Mouse (Mus musculus) heart, embryonic 13.5 days (tissue): ENCODE data around the gene Ly6g6c. TPM values are rescaled to one million over a fixed set of nuclear protein-coding genes. Genes with fewer than 3 reads are reported as not detected.

ENCODE experiments used
- ATAC-seq: fragments of 200-750 bp; cut with Nextera tagmentation; 2 replicates; pipeline ENCODE4 v1.8.0; 2017; ENCODE audit warnings: moderate TSS enrichment; ENCODE audit not compliant: insufficient number of reproducible peaks, low FRiP score, low TSS enrichment; ENCODE audit errors: extremely low read depth
- H3K27ac ChIP-seq: fragments of 300-500 bp; sonication (generic); replicated peaks from 2 replicates; pipeline ENCODE4 v1.5.1; 2015; ENCODE audit warnings: moderate library complexity, mild to moderate bottlenecking, inconsistent platforms
- H3K27me3 ChIP-seq: fragments of 300-500 bp; sonication (generic); replicated peaks from 2 replicates; pipeline ENCODE4 v1.6.1; 2015; ENCODE audit warnings: mild to moderate bottlenecking, inconsistent platforms
- H3K36me3 ChIP-seq: fragments of 300-500 bp; sonication (generic); 2 replicates; pipeline ENCODE4 v1.6.1; 2015; ENCODE audit warnings: mild to moderate bottlenecking, inconsistent platforms
- H3K4me1 ChIP-seq: fragments of 300-500 bp; sonication (generic); 2 replicates; pipeline ENCODE4 v1.6.1; 2015; ENCODE audit warnings: inconsistent platforms
- H3K4me2 ChIP-seq: fragments of 300-500 bp; sonication (generic); 2 replicates; pipeline ENCODE4 v1.6.1; 2015; ENCODE audit warnings: inconsistent platforms, mild to moderate bottlenecking, moderate library complexity
- H3K4me3 ChIP-seq: fragments of 300-500 bp; sonication (generic); 2 replicates; pipeline ENCODE4 v1.5.1; 2015; ENCODE audit warnings: moderate library complexity, mild to moderate bottlenecking, inconsistent platforms
- H3K9ac ChIP-seq: fragments of 300-500 bp; sonication (generic); 2 replicates; pipeline ENCODE4 v1.6.1; 2015; ENCODE audit warnings: inconsistent platforms, mild to moderate bottlenecking, moderate library complexity
- H3K9me3 ChIP-seq: fragments of 300-500 bp; sonication (generic); 2 replicates; pipeline ENCODE4 v1.6.1; 2016; ENCODE audit warnings: inconsistent platforms
- WGBS: fragments of 180-500 bp; shearing (Covaris S2); methylation state at CpG from one replicate; pipeline ENCODE4 v1.1.7; 2015; ENCODE audit warnings: mixed read lengths; 5-methylcytosine and 5-hydroxymethylcytosine counted together
- polyA plus RNA-seq: library from polyadenylated mRNA; unstranded; fragments of >200 nt; fragmentation: Nextera tagmentation; extraction: Ambion mirVana; gene quantifications from 2 replicates; pipeline ENCODE4 v1.2.1, GENCODE M21; 2015

Gene Ly6g6c
- polyA plus RNA-seq, 1 experiment from 2014 or later = not detected

- WGBS = under 1% methylated on average over 57 of the region's 57 CpGs
Measured at GRCm38 (mm10) chr17:35058911-35059892, 6.0 kb upstream of the Ly6g6c start, which contains the start of gene Ddah2. Gene Ddah2 (plus strand): TSS chr17:35059035.

GRCm38 (mm10) chr17:35060071-35060470 lies 5.1 kb upstream of the Ly6g6c start:
- H3K4me3 ChIP-seq = peak overlapping the region; percentile 86
- no peaks in the 10 kb centered on the region for H3K9me3 ChIP-seq
- H3K4me2 ChIP-seq = peak overlapping the region; percentile 82
- H3K27ac ChIP-seq = peak overlapping the region; percentile 96
- H3K27me3 ChIP-seq = peaks cover 21% of the 10 kb centered on the region
- ATAC-seq = no peak
- H3K9ac ChIP-seq = peak overlapping the region; percentile 97
- peaks cover 48% of the 10 kb centered on the region for H3K4me1 ChIP-seq
- H3K36me3 ChIP-seq = peaks cover 66% of the 10 kb centered on the region
- 21% methylated on average over 14 of the region's 14 CpGs for WGBS

More at GRCm38 (mm10) chr17:35058911-35059892, 6.0 kb upstream of the Ly6g6c start, which contains the start of gene Ddah2:
- no peaks in the 10 kb centered on the region for H3K9me3 ChIP-seq
- peaks cover 13% of the 10 kb centered on the region for H3K27me3 ChIP-seq
- ATAC-seq = peak; percentile 89
- peak within 1 kb of the TSS; percentile 96 for H3K27ac ChIP-seq
- peaks cover 42% of the 10 kb centered on the region for H3K4me1 ChIP-seq
- peaks cover 74% of the 10 kb centered on the region for H3K36me3 ChIP-seq
- peak within 1 kb of the TSS; percentile 86 for H3K4me3 ChIP-seq
- H3K9ac ChIP-seq = peak within 1 kb of the TSS; percentile 97
- peak within 1 kb of the TSS; percentile 82 for H3K4me2 ChIP-seq

- H3K4me1 ChIP-seq = peaks cover 53% of the 10 kb centered on the region
- no peak for ATAC-seq
- H3K27me3 ChIP-seq = peaks cover 29% of the 10 kb centered on the region
- 66% methylated on average over 22 of the region's 22 CpGs for WGBS
- no peak overlapping the region for H3K27ac ChIP-seq
- H3K9me3 ChIP-seq = no peaks in the 10 kb centered on the region
- H3K9ac ChIP-seq = peak overlapping the region; percentile 97
- H3K4me3 ChIP-seq = peak overlapping the region; percentile 86
- peaks cover 58% of the 10 kb centered on the region for H3K36me3 ChIP-seq
- peak overlapping the region; percentile 82 for H3K4me2 ChIP-seq
Measured at GRCm38 (mm10) chr17:35060737-35061297, 4.4 kb upstream of the Ly6g6c start.

- Histone ChIP-seq H3K4me1 (peaks cover 52% of the 10 kb centered on the region), H3K9ac (0 out of 2 replicates have a peak overlapping the region, but pooled peaks have one; percentile 28)
Measured at GRCm38 (mm10) chr17:35061299-35061698, 3.9 kb upstream of the Ly6g6c start.

GRCm38 (mm10) chr17:35063466-35063865 lies 1.7 kb upstream of the Ly6g6c start:
- no peak for ATAC-seq
- Histone ChIP-seq H3K4me2 (no peak overlapping the region), H3K27me3 (peaks cover 55% of the 10 kb centered on the region), H3K9ac (no peak overlapping the region), H3K27ac (no peak overlapping the region), H3K4me3 (no peak overlapping the region), H3K9me3 (no peaks in the 10 kb centered on the region), H3K4me1 (peaks cover 46% of the 10 kb centered on the region), H3K36me3 (peaks cover 32% of the 10 kb centered on the region)
- 74% methylated on average over 3 of the region's 3 CpGs for WGBS

More at GRCm38 (mm10) chr17:35061299-35061698, 3.9 kb upstream of the Ly6g6c start:
- 75% methylated on average over 8 of the region's 8 CpGs for WGBS
- Histone ChIP-seq H3K27ac (no peak overlapping the region), H3K4me3 (no peak overlapping the region; the same call in 1 of the 2 replicates), H3K27me3 (peaks cover 33% of the 10 kb centered on the region), H3K9me3 (no peaks in the 10 kb centered on the region), H3K4me2 (no peak overlapping the region), H3K36me3 (peaks cover 53% of the 10 kb centered on the region)
- no peak for ATAC-seq

DNA sequence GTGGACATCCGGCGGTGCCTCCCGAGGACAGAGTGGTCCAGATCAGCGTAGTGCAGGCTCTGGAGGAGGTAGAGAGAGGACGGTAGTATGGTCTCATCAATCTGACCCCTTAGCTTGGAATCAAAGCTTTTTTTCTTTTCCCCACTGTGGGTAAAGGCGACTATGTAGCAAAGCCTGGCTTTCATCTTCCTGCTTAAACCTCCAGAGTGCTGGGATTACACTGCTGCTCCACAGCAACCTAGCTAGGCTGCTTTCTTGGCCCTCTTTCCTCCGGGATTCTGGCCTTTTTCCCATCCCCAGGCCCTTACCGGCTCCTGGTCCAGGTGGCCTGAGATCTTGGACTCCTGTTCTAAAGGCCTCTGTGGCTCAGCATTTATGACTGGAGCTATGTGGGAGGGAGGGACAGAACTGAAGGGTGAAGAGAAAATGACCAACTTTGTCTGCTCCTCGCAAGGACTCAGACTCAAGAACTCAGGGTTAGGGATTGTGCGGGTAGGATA lies 760 bp upstream of the Ly6g6c start:
- peaks cover 65% of the 10 kb centered on the region for H3K27me3 ChIP-seq

GRCm38 (mm10) chr17:35066084-35066483 lies 896 bp downstream of the Ly6g6c start, which contains the start of gene Mpig6b:
Gene Mpig6b (minus strand): TSS chr17:35066184.
- H3K9me3 ChIP-seq = no peaks in the 10 kb centered on the region
- no peak within 1 kb of the TSS for H3K27ac ChIP-seq
- peak within 1 kb of the TSS; percentile 47 for H3K4me3 ChIP-seq
- H3K36me3 ChIP-seq = peaks cover 23% of the 10 kb centered on the region
- H3K4me1 ChIP-seq = peaks cover 35% of the 10 kb centered on the region
- peak within 1 kb of the TSS; percentile 77 for H3K4me2 ChIP-seq
- 38% methylated on average over 10 of the region's 10 CpGs for WGBS
- peak within 1 kb of the TSS; percentile 71 for H3K9ac ChIP-seq
- peaks cover 67% of the 10 kb centered on the region for H3K27me3 ChIP-seq
- no peak for ATAC-seq

More for the DNA sequence above, 760 bp upstream of the Ly6g6c start:
- H3K4me3 ChIP-seq = peak overlapping the region; percentile 47
- H3K9me3 ChIP-seq = no peaks in the 10 kb centered on the region
- peaks cover 43% of the 10 kb centered on the region for H3K4me1 ChIP-seq
- 25% methylated on average over 10 of the region's 10 CpGs for WGBS
- H3K4me2 ChIP-seq = peak overlapping the region; percentile 77
- peak overlapping the region; percentile 71 for H3K9ac ChIP-seq
- H3K27ac ChIP-seq = no peak overlapping the region; the same call in 1 of the 2 replicates
- H3K36me3 ChIP-seq = peaks cover 30% of the 10 kb centered on the region
- ATAC-seq = no peak

- Histone ChIP-seq H3K27me3 (peaks cover 63% of the 10 kb centered on the region), H3K4me2 (no peak overlapping the region), H3K27ac (no peak overlapping the region), H3K36me3 (0 out of 2 replicates have a peak, but pooled peaks cover under 1% of the 10 kb centered on the region), H3K4me1 (peaks cover 28% of the 10 kb centered on the region), H3K9me3 (no peaks in the 10 kb centered on the region), H3K4me3 (no peak overlapping the region), H3K9ac (no peak overlapping the region)
- WGBS = 69% methylated on average over 17 of the region's 17 CpGs
- ATAC-seq = no peak
Measured at GRCm38 (mm10) chr17:35068213-35068914, 3.2 kb downstream of the Ly6g6c start.

DNA sequence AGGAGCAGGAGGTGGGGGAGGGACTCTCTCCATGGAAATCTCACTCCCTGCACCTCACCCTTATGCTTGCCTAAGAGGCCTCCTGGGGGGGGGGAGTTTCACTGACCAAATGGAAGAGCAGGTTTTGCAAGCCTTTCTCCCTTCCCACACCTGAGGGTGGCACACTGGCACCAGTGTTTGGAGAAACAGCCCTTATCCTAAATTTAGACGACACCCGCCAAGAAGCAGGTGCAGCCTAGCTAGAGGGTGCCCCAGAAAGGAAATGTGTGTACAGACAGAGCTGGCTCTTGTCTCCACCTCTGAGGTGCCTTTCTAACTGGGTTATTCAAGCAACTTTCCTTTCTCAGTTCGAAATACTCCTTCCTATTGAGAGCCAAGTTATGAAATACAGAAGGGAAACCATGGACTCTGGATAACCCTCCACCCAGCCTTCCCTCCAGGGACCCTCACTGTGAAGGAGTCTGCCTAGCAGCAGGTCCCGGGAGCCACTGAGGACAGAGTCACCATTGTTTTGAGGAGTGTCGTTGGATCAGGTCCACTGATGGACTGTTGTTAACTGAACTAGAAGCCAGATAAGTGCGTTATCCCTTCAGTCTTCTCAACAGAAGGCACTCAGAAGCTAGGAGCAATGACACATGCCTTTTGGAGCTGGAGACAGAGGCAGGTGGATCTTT lies 5.5 kb downstream of the Ly6g6c start:
- Histone ChIP-seq H3K27me3 (peaks cover 40% of the 10 kb centered on the region), H3K9ac (no peak overlapping the region), H3K27ac (no peak overlapping the region), H3K9me3 (peaks cover 2% of the 10 kb centered on the region; the same call in 1 of the 2 replicates), H3K4me2 (no peak overlapping the region), H3K36me3 (no peaks in the 10 kb centered on the region), H3K4me3 (no peak overlapping the region), H3K4me1 (peaks cover 11% of the 10 kb centered on the region)
- 38% methylated on average over 6 of the region's 6 CpGs for WGBS
- ATAC-seq = no peak

DNA sequence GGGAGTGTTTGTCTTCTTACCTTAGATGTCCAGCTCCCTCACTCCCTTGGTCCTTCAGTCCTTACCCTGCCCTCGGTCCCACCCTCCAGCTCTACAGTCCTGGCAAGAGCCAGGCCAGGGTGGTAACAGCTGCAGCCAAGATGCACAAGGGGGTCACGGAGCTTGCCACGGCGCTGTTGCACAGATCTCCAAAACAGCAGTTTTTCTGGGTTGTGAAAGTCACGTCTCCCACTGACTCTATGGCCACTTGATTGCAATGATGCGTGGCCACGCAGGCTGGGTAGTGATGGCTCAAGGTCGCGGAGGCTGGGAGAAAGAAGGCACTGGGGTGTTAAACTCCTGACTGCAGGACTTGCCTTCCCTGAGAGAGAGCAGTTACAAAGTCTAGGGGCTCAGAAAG lies 6.3 kb downstream of the Ly6g6c start:
- peaks cover 2% of the 10 kb centered on the region; the same call in 1 of the 2 replicates for H3K9me3 ChIP-seq
- H3K4me3 ChIP-seq = no peak overlapping the region
- WGBS = 71% methylated on average over 9 of the region's 9 CpGs
- ATAC-seq = no peak
- no peaks in the 10 kb centered on the region for H3K36me3 ChIP-seq
- peaks cover 6% of the 10 kb centered on the region; the same call in 1 of the 2 replicates for H3K4me1 ChIP-seq
- peaks cover 32% of the 10 kb centered on the region for H3K27me3 ChIP-seq
- no peak overlapping the region for H3K4me2 ChIP-seq
- H3K27ac ChIP-seq = no peak overlapping the region
- no peak overlapping the region for H3K9ac ChIP-seq
